Mouse (Mus musculus) limb, embryonic 12.5 days (tissue): ENCODE data around the gene Abcg1. TPM values are rescaled to one million over a fixed set of nuclear protein-coding genes. Genes with fewer than 3 reads are reported as not detected.

ENCODE experiments used
- ATAC-seq: fragments of 200-750 bp; cut with Nextera tagmentation; 2 replicates; pipeline ENCODE4 v1.8.0; 2017; ENCODE audit warnings: low read depth, moderate TSS enrichment; ENCODE audit not compliant: insufficient number of reproducible peaks, insufficient read depth, low FRiP score, low TSS enrichment
- H3K27ac ChIP-seq: fragments of 300-500 bp; sonication (generic); 2 replicates; pipeline ENCODE4 v1.5.1; 2016; ENCODE audit warnings: mild to moderate bottlenecking, moderate library complexity
- H3K27me3 ChIP-seq: fragments of 300-500 bp; sonication (generic); 2 replicates; pipeline ENCODE4 v1.6.1; 2016; ENCODE audit warnings: mild to moderate bottlenecking, moderate library complexity
- H3K36me3 ChIP-seq: fragments of 300-500 bp; sonication (generic); 2 replicates; pipeline ENCODE4 v1.6.1; 2016; ENCODE audit warnings: mild to moderate bottlenecking, moderate library complexity
- H3K4me1 ChIP-seq: fragments of 300-500 bp; sonication (generic); replicated peaks from 2 replicates; pipeline ENCODE4 v1.6.1; 2016
- H3K4me2 ChIP-seq: fragments of 300-500 bp; sonication (generic); 2 replicates; pipeline ENCODE4 v1.6.1; 2016; ENCODE audit warnings: mild to moderate bottlenecking, moderate library complexity
- H3K4me3 ChIP-seq: fragments of 300-500 bp; sonication (generic); replicated peaks from 2 replicates; pipeline ENCODE4 v1.5.1; 2016; ENCODE audit warnings: mild to moderate bottlenecking
- H3K9ac ChIP-seq: fragments of 300-500 bp; sonication (generic); replicated peaks from 2 replicates; pipeline ENCODE4 v1.6.1; 2016; ENCODE audit warnings: mild to moderate bottlenecking, moderate library complexity
- H3K9me3 ChIP-seq: fragments of 300-500 bp; sonication (generic); 2 replicates; pipeline ENCODE4 v1.6.1; 2016; ENCODE audit warnings: mild to moderate bottlenecking, moderate library complexity
- WGBS: fragments of 180-500 bp; shearing (Covaris S2); methylation state at CpG from one replicate; pipeline ENCODE4 v1.1.7; 2016; 5-methylcytosine and 5-hydroxymethylcytosine counted together
- polyA plus RNA-seq: library from polyadenylated mRNA; unstranded; fragments of >200 nt; fragmentation: Nextera tagmentation; extraction: Ambion mirVana; gene quantifications from 2 replicates; pipeline ENCODE4 v1.2.1, GENCODE M21; 2016

The Abcg1 gene
- polyA plus RNA-seq, 1 experiment from 2014 or later, result 10.9 TPM

- Histone ChIP-seq H3K36me3 (no peaks in the 10 kb centered on the region), H3K9ac (no peak overlapping the region), H3K27me3 (no peaks in the 10 kb centered on the region), H3K27ac (no peak overlapping the region), H3K4me3 (no peak overlapping the region), H3K4me2 (no peak overlapping the region), H3K9me3 (peaks cover 6% of the 10 kb centered on the region; the same call in 1 of the 2 replicates), H3K4me1 (0 out of 2 replicates have a peak, but pooled peaks cover 8% of the 10 kb centered on the region)
- ATAC-seq, result no peak
- WGBS, result 71% methylated on average over 9 of the region's 9 CpGs
These were observed 28.6 kb upstream of the Abcg1 start for GRCm38 (mm10) chr17:31028821-31029370.

GRCm38 (mm10) chr17:31029407-31029806 is 28.1 kb upstream of the Abcg1 start:
- no peaks in the 10 kb centered on the region for H3K36me3 ChIP-seq
- no peak overlapping the region for H3K9ac ChIP-seq
- 0 out of 2 replicates have a peak, but pooled peaks cover 11% of the 10 kb centered on the region for H3K4me1 ChIP-seq
- H3K4me2 ChIP-seq, result no peak overlapping the region
- 77% methylated on average over 4 of the region's 4 CpGs for WGBS
- H3K4me3 ChIP-seq, result no peak overlapping the region
- peaks cover 6% of the 10 kb centered on the region; the same call in 1 of the 2 replicates for H3K9me3 ChIP-seq
- no peak overlapping the region for H3K27ac ChIP-seq
- ATAC-seq, result no peak
- no peaks in the 10 kb centered on the region for H3K27me3 ChIP-seq

- no peaks in the 10 kb centered on the region for H3K27me3 ChIP-seq
- WGBS, result 92% methylated on average over 4 of the region's 4 CpGs
- no peak for ATAC-seq
These were observed 25.1 kb upstream of the Abcg1 start for GRCm38 (mm10) chr17:31032341-31032740.

GRCm38 (mm10) chr17:31033251-31033650 is 24.2 kb upstream of the Abcg1 start:
- 66% methylated on average over 2 of the region's 2 CpGs for WGBS
- Histone ChIP-seq H3K4me2 (no peak overlapping the region), H3K27ac (no peak overlapping the region), H3K27me3 (no peaks in the 10 kb centered on the region), H3K4me3 (no peak overlapping the region), H3K9me3 (peaks cover 6% of the 10 kb centered on the region; the same call in 1 of the 2 replicates), H3K9ac (no peak overlapping the region), H3K4me1 (peaks cover 30% of the 10 kb centered on the region), H3K36me3 (no peaks in the 10 kb centered on the region)
- ATAC-seq, result no peak

More at GRCm38 (mm10) chr17:31032341-31032740, 25.1 kb upstream of the Abcg1 start:
- Histone ChIP-seq H3K4me2 (no peak overlapping the region), H3K4me1 (peaks cover 25% of the 10 kb centered on the region), H3K27ac (no peak overlapping the region), H3K4me3 (no peak overlapping the region), H3K9me3 (peaks cover 6% of the 10 kb centered on the region; the same call in 1 of the 2 replicates), H3K9ac (no peak overlapping the region), H3K36me3 (no peaks in the 10 kb centered on the region)

GRCm38 (mm10) chr17:31034165-31034564 is 23.3 kb upstream of the Abcg1 start:
- Histone ChIP-seq H3K4me3 (no peak overlapping the region), H3K9ac (no peak overlapping the region; the same call in 1 of the 2 replicates), H3K4me2 (no peak overlapping the region), H3K9me3 (peaks cover 6% of the 10 kb centered on the region; the same call in 1 of the 2 replicates), H3K27me3 (no peaks in the 10 kb centered on the region), H3K27ac (no peak overlapping the region), H3K4me1 (peaks cover 26% of the 10 kb centered on the region), H3K36me3 (no peaks in the 10 kb centered on the region)
- WGBS, result 66% methylated on average over 5 of the region's 5 CpGs
- no peak for ATAC-seq

GRCm38 (mm10) chr17:31034674-31035356 is 22.7 kb upstream of the Abcg1 start:
- ATAC-seq, result no peak
- H3K27me3 ChIP-seq, result no peaks in the 10 kb centered on the region
- H3K4me3 ChIP-seq, result no peak overlapping the region
- H3K4me1 ChIP-seq, result peaks cover 30% of the 10 kb centered on the region
- whole genome bisulfite sequencing, result 89% methylated on average over 9 of the region's 9 CpGs
- H3K27ac ChIP-seq, result no peak overlapping the region
- H3K9me3 ChIP-seq, result peaks cover 6% of the 10 kb centered on the region; the same call in 1 of the 2 replicates
- H3K9ac ChIP-seq, result no peak overlapping the region
- H3K4me2 ChIP-seq, result no peak overlapping the region
- H3K36me3 ChIP-seq, result no peaks in the 10 kb centered on the region

GRCm38 (mm10) chr17:31036168-31036876 is 21.2 kb upstream of the Abcg1 start:
- Histone ChIP-seq H3K27me3 (no peaks in the 10 kb centered on the region), H3K27ac (no peak overlapping the region), H3K4me2 (no peak overlapping the region), H3K4me3 (no peak overlapping the region), H3K4me1 (peaks cover 30% of the 10 kb centered on the region), H3K9ac (no peak overlapping the region), H3K9me3 (peaks cover 6% of the 10 kb centered on the region; the same call in 1 of the 2 replicates), H3K36me3 (no peaks in the 10 kb centered on the region)
- 80% methylated on average over 22 of the region's 22 CpGs for WGBS
- no peak for ATAC-seq

- ATAC-seq, result no peak
- H3K27me3 ChIP-seq, result no peaks in the 10 kb centered on the region
- peaks cover under 1% of the 10 kb centered on the region; the same call in 1 of the 2 replicates for H3K9me3 ChIP-seq
- H3K27ac ChIP-seq, result peak overlapping the region; percentile 23; the same call in 1 of the 2 replicates
- H3K9ac ChIP-seq, result no peak overlapping the region; the same call in 1 of the 2 replicates
- H3K4me2 ChIP-seq, result no peak overlapping the region
- no peaks in the 10 kb centered on the region for H3K36me3 ChIP-seq
- H3K4me3 ChIP-seq, result no peak overlapping the region
- 59% methylated on average over 8 of the region's 8 CpGs for WGBS
- H3K4me1 ChIP-seq, result peaks cover 30% of the 10 kb centered on the region
These were observed 20.1 kb upstream of the Abcg1 start for GRCm38 (mm10) chr17:31037331-31037730.

- H3K4me3 ChIP-seq, result no peak overlapping the region
- H3K9me3 ChIP-seq, result no peaks in the 10 kb centered on the region
- H3K4me2 ChIP-seq, result no peak overlapping the region
- no peaks in the 10 kb centered on the region for H3K27me3 ChIP-seq
- no peak for ATAC-seq
- no peak overlapping the region for H3K27ac ChIP-seq
- WGBS, result 84% methylated on average over 4 of the region's 4 CpGs
- H3K36me3 ChIP-seq, result no peaks in the 10 kb centered on the region
- H3K4me1 ChIP-seq, result peaks cover 30% of the 10 kb centered on the region
- no peak overlapping the region for H3K9ac ChIP-seq
These were observed 19.1 kb upstream of the Abcg1 start for GRCm38 (mm10) chr17:31038381-31038780.

GRCm38 (mm10) chr17:31039626-31040025 is 17.8 kb upstream of the Abcg1 start:
- no peak for ATAC-seq
- Histone ChIP-seq H3K9me3 (no peaks in the 10 kb centered on the region), H3K9ac (no peak overlapping the region), H3K36me3 (no peaks in the 10 kb centered on the region), H3K4me2 (no peak overlapping the region), H3K27me3 (no peaks in the 10 kb centered on the region), H3K4me1 (peaks cover 22% of the 10 kb centered on the region), H3K27ac (no peak overlapping the region), H3K4me3 (no peak overlapping the region)
- WGBS, result 61% methylated on average over 7 of the region's 7 CpGs

- WGBS, result 75% methylated on average over 7 of the region's 7 CpGs
- ATAC-seq, result no peak
- Histone ChIP-seq H3K9ac (no peak overlapping the region), H3K27me3 (no peaks in the 10 kb centered on the region), H3K36me3 (no peaks in the 10 kb centered on the region), H3K9me3 (no peaks in the 10 kb centered on the region), H3K27ac (no peak overlapping the region), H3K4me3 (no peak overlapping the region), H3K4me1 (peaks cover 22% of the 10 kb centered on the region), H3K4me2 (no peak overlapping the region)
These were observed 17.1 kb upstream of the Abcg1 start for GRCm38 (mm10) chr17:31040421-31040820.
